Mouse (Mus musculus): ENCODE results near the gene Kpna1.
"Not testable (repeated sequence)": the region's sequence is repeated elsewhere in the genome, so short reads cannot be mapped to it uniquely, and the experiment has no call there.

The Kpna1 gene

DNA sequence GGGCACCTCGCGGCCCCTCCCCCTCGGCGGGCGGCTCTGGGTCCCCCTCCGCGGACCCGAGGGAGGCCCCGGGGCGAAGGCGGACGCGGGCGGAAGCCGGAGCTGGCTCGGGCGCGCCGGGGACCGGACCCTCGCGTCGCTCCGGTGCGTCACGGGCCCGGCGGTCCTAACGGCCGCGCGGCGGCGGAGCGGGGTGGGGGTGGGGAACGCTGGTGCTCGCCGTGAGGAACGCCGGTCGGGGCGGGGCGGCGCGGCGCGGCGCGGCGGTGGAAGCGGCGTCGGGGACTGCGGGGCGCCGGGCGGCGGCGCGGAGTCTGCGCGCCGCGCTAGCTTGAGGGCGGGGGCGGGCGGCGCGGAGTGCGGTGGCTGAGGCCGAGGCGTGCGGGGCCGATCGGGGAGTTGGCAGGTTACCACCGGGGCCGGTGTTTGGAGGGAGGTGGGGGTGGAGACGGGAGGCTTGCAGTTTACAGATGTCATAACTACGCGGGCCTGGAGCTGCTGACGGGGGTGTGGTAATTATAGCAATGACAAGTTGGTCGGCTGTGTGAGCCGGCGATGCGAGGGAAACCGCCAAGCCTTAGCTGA lies 5.1 kb downstream of the Kpna1 start:
- in situ Hi-C loops (cut with MboI; ENCODE audit: low pct_unique_long_range_greater_than_20kb in 1 of 2, low sequenced_read_pairs in 2 of 2, unreplicated experiment in 1 of 2) = no loop called here

DNA sequence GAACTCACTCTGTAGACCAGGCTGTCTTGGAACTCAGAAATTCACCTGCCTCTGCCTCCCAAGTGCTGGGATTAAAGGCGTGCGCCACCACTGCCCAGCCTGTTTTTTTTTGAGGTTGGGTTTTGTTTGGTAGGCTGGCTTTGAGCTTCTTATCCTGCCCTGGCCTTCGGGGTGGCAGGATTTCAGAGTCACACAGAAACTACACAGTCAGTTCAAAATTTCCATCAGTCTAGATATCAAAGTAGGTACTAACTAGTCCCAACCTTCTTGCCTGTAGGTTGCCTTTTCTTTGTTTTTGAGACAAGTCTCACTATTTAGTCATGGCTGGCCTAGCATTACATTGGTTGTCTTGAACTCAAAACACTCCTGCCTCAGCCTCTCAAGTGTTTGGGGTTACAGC lies 5.9 kb downstream of the Kpna1 start:
- in situ Hi-C loops (cut with MboI; ENCODE audit: low pct_unique_long_range_greater_than_20kb in 1 of 2, low sequenced_read_pairs in 2 of 2, unreplicated experiment in 1 of 2) = no loop called here

DNA sequence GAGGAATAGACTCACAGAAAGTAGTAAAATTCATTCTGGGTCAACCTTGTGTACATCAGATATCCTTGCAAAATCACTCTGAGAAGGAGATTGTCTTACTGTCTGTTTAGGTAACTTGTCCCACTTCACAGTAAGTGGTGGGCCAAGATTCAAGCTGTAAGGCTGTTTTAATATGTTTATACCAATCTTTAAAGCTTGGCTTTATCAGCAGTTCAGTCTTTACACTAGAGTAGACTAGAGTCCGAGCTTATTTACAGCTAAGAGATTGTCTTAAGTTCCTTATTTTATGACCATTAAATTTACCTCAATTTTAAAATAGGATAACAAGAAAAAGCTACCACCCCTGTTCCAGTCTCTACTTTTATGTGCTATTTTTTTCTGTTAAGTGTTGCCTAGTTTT lies 9.4 kb downstream of the Kpna1 start:
- in situ Hi-C loops (cut with MboI; ENCODE audit: low pct_unique_long_range_greater_than_20kb in 1 of 2, low sequenced_read_pairs in 2 of 2, unreplicated experiment in 1 of 2) = no loop called here

DNA sequence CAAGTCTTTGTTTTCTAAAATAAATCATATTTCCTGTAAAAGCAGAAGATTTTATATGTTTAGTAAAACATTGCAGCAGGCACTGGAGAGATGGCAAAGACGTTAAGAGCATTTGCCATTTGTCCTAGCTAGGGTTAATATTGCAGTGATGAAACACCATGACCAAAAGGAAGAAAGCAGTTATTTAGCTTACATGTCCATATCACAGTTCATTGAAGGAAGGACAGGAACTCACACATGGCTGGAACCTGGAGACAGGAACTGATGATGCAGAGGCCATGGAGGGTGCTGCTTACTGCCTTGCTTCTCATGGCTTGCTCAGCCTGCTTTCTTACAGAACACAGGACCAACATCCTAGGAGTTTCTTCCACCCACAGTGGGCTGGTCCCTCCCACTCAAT lies 13.8 kb downstream of the Kpna1 start:
- in situ Hi-C loops (cut with MboI; ENCODE audit: low pct_unique_long_range_greater_than_20kb in 1 of 2, low sequenced_read_pairs in 2 of 2, unreplicated experiment in 1 of 2) = no loop called here

DNA sequence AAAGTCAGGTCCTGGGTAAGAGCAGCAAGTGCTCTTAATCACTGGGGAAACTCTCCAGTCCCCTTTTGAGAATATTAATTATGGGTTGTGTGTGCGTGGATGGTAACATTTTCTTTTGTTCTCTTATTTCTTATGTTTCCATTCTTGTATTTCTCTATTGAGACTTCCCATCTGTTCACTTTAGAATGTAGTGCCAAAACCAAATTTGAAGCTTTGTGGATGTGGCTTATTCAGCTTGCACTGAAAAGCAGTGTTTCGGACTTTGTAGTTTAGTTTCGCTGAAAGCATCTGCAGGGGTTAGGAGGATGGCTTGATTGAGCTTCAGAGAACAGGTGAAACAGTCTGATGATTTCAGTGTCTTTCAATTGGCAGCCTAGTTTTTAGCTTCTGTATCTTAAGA lies 14.8 kb downstream of the Kpna1 start:
- in situ Hi-C loops (cut with MboI; ENCODE audit: low pct_unique_long_range_greater_than_20kb in 1 of 2, low sequenced_read_pairs in 2 of 2, unreplicated experiment in 1 of 2) = no loop called here

DNA sequence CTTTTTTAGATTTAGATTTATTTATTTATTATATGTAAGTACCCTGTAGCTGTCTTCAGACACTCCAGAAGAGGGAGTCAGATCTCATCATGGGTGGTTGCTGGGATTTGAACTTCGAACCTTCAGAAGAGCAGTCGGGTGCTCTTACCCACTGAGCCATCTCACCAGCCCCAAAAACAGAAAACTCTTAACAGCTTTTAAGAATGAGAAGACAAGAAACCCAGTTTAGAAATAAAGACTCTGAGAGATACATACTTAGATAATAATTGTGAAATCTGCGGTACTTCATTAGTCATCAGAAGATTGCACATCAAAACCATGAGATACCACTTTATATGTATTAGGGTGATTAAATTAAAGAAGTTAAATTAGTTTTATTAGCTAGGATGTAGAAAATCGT lies 20.3 kb downstream of the Kpna1 start:
- in situ Hi-C loops (cut with MboI; ENCODE audit: low pct_unique_long_range_greater_than_20kb in 1 of 2, low sequenced_read_pairs in 2 of 2, unreplicated experiment in 1 of 2) = not testable (repeated sequence)

DNA sequence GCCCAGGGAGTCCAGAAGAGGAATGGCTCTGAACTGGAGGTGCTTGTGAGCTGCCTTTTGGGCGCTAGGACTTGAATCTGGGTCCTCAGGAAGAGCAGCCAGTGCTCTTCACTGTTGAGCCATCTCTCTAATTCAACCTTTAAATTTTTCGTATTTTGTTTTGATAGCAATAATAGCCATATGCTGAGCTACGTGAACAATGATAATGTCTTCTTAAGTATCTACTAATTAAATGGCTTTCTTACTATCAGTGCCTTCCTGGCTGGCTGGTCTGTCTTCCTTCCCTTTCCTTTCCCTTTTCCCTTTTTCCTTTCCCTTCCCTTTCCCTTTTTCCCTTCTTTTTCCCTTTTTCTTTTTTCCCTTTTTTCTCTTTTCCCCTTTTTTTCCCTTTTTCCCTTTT lies 29.8 kb downstream of the Kpna1 start:
- in situ Hi-C loops (cut with MboI; ENCODE audit: low pct_unique_long_range_greater_than_20kb in 1 of 2, low sequenced_read_pairs in 2 of 2, unreplicated experiment in 1 of 2) = no loop called here

DNA sequence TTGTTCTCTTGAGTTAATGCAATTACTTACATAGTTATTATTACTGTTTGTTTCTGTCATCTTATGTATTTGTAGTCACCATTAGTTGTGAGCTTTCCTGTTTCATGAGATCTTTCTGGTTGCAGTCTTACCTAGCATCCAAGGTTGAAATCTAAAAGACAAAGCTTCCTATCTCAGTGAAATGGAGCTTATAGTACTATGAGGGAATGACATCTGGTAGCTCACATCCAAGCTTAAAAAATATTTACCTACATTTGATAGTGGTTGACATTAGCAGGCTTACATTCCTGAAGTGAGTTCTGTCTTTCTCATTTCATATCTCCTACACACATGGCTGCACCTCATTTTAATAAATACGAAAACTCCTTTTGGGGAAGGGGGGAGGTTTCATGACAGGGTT lies 37.8 kb downstream of the Kpna1 start:
- in situ Hi-C loops (cut with MboI; ENCODE audit: low pct_unique_long_range_greater_than_20kb in 1 of 2, low sequenced_read_pairs in 2 of 2, unreplicated experiment in 1 of 2) = no loop called here

DNA sequence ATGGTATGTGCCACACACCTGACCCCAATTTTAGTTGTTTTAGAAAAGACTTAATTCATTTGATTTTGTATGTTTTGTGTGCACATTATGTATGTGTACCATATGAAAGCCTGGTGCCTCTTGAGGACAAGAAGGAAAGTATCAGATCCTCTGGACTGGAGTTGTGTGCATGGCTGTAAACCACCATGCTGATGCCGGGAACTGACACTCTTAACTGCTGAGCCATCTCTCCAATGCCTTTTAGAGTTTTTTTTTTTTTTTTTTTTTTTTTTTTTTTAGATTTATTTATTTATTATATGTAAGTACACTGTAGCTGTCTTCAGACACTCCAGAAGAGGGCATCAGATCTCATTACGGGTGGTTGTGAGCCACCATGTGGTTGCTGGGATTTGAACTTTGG lies 49.6 kb downstream of the Kpna1 start:
- in situ Hi-C loops (cut with MboI; ENCODE audit: low pct_unique_long_range_greater_than_20kb in 1 of 2, low sequenced_read_pairs in 2 of 2, unreplicated experiment in 1 of 2) = not testable (repeated sequence)

DNA sequence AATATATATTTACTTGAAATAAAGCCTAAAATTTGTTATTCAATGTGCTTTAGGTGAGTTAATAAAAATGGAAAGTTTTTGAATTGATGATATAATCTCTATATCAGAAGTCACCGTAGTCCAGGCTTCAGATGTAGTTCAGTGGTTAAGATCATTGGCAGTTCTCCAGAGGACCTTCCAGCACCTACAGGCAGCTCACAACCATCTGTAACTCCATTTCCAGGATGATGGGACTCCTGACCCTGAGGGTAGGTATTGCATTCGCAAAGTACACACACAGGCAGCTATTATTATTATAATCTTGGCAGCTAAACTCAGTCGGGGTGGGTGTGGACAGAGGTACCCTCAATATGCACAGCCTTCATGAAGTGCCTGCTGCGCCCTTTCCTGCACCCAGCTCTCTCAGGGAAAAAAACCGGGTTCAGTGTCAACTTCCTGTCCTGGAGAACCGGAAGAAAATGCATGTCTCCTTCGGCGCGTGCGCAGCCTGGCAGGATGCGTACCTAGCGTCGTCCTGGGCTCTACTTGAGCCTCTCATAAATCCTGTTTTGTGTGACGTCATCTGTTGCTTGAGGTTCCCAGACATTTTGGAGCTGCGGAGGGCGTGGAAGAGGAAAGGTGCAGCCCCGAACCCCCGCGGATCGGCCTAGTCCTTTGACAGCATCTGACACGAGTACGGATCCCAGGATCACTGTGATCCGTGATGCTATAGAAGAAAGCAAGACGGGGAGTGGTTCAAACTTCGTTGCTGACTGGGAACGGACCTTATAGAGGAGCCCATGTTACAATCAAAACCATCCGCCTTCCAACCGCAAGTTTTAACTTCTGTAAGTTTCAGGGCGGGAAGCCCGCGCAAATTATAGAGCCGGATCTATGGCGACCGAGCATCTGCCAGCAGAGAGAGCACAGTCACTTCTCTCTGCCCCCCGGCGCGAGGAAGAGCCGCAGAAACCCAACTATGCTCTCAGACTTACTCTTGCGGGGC lies 62.4 kb downstream of the Kpna1 start, which contains the start of gene Wdr5b:
Gene Wdr5b, plus strand, starts transcription at position 551 of the 985 bp plus-strand sequence.
- in situ Hi-C loops (cut with MboI; ENCODE audit: low pct_unique_long_range_greater_than_20kb in 1 of 2, low sequenced_read_pairs in 2 of 2, unreplicated experiment in 1 of 2) = no loop called here

DNA sequence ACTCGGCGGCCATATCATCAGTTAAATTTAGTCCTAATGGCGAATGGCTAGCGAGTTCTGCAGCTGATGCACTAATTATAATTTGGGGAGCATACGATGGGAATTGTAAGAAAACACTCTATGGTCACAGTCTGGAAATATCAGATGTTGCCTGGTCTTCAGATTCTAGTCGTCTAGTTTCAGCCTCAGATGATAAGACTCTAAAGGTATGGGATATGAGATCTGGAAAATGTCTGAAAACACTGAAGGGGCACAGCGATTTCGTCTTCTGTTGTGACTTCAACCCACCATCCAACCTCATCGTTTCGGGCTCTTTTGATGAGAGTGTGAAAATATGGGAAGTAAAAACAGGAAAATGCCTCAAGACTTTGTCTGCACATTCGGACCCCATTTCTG lies 63.1 kb downstream of the Kpna1 start:
- in situ Hi-C loops (cut with MboI; ENCODE audit: low pct_unique_long_range_greater_than_20kb in 1 of 2, low sequenced_read_pairs in 2 of 2, unreplicated experiment in 1 of 2) = no loop called here

DNA sequence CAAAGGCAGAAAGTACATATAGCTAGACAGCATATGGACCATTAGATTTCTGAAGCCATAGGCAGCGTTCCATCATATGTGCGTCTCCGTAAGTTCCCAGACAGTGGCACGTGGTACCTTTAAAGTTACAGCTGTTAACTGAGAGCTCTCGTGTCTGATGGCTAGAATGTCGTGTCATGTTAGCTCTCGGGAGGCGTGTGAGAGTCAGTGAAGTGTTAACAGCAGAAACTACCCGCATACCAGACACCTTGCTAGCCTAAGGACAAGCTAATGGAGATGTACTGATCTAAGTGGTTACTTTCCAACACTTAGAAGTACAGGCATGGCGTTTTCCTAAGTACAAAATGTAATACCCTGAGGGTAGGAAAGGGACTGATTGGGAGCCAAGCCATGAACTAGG lies 64.5 kb downstream of the Kpna1 start:
- in situ Hi-C loops (cut with MboI; ENCODE audit: low pct_unique_long_range_greater_than_20kb in 1 of 2, low sequenced_read_pairs in 2 of 2, unreplicated experiment in 1 of 2) = no loop called here

DNA sequence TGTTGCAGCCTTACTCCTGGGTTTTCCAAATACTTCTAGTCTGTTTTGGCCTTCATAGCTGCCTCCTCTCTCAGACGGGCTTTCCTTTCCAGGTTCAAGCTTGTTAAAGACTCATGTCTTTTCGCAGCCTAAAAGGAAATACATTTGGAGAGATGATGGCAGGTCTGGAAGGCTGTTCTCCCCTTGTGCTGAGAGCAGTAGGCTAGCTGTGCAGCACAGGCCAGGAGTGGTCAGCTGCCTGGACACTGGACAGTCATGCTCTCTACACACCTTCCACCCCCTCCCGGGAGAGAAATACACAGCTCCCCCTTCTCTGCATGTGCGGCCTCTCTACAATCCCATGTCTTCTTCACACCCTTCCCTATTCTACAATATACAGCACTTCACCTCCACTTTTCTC lies 65.4 kb downstream of the Kpna1 start:
- in situ Hi-C loops (cut with MboI; ENCODE audit: low pct_unique_long_range_greater_than_20kb in 1 of 2, low sequenced_read_pairs in 2 of 2, unreplicated experiment in 1 of 2) = no loop called here

DNA sequence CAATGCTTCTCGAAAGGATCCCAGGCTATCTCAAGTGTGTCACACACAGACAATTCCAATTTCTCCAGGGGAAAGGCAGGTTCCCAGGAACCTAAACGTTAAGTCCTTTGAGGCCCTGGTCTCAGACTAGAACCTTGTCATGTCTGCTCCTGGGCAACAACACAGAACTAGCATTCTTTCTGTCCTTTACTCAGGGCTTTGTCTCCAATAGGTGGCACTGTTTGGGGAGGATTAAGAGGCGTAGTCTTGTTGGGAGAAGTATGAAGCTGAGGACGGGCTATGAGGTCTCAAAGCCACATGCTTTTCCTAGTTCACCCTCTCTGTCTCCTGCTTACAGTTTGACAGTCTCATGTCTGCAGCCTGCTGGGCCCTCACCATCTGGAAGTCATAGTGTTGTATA lies 69.0 kb downstream of the Kpna1 start:
- in situ Hi-C loops (cut with MboI; ENCODE audit: low pct_unique_long_range_greater_than_20kb in 1 of 2, low sequenced_read_pairs in 2 of 2, unreplicated experiment in 1 of 2) = no loop called here

DNA sequence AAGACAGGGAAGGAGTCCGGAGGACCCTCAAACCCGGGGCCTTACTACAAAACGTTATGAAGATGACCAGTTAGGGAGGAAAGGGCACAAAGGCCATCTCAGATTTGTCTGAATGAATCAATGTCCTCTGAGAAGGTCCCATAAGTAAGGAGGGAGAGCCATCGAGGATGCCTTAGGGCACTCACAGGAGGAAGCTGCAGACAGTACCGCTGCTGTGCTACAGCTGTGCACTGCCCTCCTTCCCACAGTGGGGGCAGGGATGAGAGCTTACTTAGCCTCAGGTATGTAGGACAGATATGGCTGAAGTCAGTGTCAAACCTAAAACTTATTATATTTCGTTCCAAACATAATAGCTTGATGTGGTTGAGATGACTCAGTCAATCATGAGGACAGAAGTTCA lies 72.9 kb downstream of the Kpna1 start:
- in situ Hi-C loops (cut with MboI; ENCODE audit: low pct_unique_long_range_greater_than_20kb in 1 of 2, low sequenced_read_pairs in 2 of 2, unreplicated experiment in 1 of 2) = no loop called here

DNA sequence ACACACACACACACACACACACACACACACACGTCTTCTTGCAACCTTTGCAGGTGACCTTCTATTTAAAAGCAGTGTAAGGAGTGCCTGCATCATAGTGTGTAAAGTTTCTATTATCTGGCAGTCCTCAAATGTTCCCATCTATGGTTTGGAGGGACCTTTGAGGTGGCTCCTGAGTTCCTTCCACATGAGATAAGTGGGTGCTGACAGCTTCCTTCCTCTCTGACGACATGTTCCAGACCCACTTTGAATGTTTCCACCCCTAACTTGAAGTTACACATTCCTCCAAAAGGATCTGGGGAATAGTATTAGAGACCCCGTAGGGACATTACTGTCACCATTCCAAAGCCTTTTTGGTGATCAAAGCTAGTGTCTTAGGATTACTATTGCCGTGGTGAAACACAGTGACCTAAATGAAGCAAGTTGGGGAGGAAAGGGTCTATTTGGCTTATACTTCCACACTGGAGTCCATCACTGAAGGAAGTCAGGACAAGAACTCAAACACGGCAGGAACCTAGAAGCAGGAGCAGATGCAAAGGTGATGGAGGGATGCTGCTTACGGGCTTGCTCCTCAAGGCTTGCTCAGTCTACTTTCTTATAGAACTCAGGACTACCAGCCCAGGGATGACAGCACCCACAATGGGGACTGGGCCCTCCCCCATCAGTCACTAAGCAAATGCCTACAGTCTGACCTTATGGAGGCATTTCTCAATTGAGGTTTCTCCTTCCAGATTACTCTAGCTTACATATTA lies 75.2 kb downstream of the Kpna1 start:
- in situ Hi-C loops (cut with MboI; ENCODE audit: low pct_unique_long_range_greater_than_20kb in 1 of 2, low sequenced_read_pairs in 2 of 2, unreplicated experiment in 1 of 2) = no loop called here

DNA sequence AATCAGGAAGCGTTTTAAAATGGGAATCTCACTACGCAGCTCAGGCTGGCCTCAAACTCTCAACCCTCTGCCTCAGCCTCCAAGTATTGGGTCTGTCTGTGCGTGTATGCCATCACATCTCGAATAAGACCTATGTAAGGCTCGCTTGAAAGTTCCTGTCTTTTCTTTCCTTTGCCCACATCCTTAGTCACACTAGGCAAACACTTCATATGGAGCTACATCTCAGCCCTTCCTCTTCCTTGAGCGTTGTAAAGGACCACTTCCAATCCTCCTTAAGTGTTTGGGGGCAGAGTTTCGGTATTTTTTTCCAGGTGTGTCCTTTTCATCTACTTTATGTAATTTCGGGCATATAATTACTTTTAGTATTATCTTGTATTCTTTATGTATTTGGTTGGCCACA lies 76.4 kb downstream of the Kpna1 start:
- in situ Hi-C loops (cut with MboI; ENCODE audit: low pct_unique_long_range_greater_than_20kb in 1 of 2, low sequenced_read_pairs in 2 of 2, unreplicated experiment in 1 of 2) = no loop called here

DNA sequence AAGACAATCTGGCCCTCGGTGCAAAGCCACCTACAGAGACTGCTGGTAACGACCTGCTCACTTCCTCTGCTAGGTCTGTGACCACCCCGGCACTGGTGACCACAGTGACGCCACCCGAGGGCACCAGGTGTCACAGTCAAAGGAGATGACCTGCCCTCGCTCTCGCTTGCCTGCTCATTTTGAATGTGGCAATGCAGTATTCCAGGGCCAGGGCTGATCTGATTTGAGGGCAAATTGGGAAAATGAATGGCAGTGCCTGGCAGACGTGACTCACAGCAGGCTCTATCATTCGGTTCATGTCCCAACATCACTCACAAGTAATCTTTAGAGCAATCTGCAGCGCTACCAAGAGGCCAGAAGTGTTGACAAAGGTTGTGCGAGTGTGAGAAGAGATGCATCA lies 77.9 kb downstream of the Kpna1 start:
- in situ Hi-C loops (cut with MboI; ENCODE audit: low pct_unique_long_range_greater_than_20kb in 1 of 2, low sequenced_read_pairs in 2 of 2, unreplicated experiment in 1 of 2) = no loop called here

DNA sequence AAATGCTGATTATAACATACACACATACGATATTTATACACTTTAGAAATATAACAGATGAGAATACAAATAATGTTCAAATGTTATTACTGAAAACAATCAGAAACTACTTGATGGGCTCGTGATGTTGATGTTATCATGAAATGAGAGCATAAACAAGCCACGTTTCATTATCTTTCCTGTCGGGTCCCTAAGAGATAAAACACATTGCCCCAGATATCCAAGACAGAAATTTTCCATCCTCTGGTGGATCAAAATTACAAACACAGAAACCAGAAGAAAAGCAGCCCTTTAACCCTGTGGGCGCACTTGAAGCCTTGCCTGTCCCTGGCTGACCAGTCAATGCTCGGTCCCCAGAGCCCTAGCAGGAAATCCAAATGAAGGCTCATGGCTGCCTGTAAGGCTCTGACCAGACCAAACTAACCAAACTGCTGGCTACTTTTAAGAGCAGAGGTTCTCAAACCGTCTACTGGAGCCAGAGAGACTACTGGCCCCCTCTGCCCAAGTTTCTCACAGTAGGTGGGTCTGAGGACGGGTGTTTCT lies 79.5 kb downstream of the Kpna1 start:
- in situ Hi-C loops (cut with MboI; ENCODE audit: low pct_unique_long_range_greater_than_20kb in 1 of 2, low sequenced_read_pairs in 2 of 2, unreplicated experiment in 1 of 2) = no loop called here
